Mouse (Mus musculus) cerebellum, adult 2 months (tissue): ENCODE results near the gene Pcyox1. TPM values are rescaled to one million over a fixed set of nuclear protein-coding genes. Genes with fewer than 3 reads are reported as not detected.

Experiments
- DNase-seq, 2 experiments: peaks; one replicate each; pipeline ENCODE4 v3.0.0; 2021
- H3K27ac ChIP-seq: fragments of 200-500 bp; 2 replicates; pipeline ENCODE4 v1.5.1; 2012; ENCODE audit warnings: low read length, control low read depth, inconsistent platforms; ENCODE audit not compliant: insufficient read depth
- H3K27me3 ChIP-seq: fragments of 200-500 bp; 2 replicates; pipeline ENCODE4 v1.6.1; 2012; ENCODE audit warnings: inconsistent platforms, mild to moderate bottlenecking, low read length, moderate library complexity; ENCODE audit not compliant: control insufficient read depth, insufficient read depth
- H3K4me1 ChIP-seq: fragments of 200-500 bp; 2 replicates; pipeline ENCODE4 v1.6.1; 2011; ENCODE audit warnings: low read length; ENCODE audit not compliant: control insufficient read depth, insufficient read depth
- H3K4me3 ChIP-seq: fragments of 200-500 bp; replicated peaks from 2 replicates; pipeline ENCODE3; 2011; ENCODE audit warnings: mild to moderate bottlenecking, low read depth, low read length, control low read depth; ENCODE audit not compliant: insufficient read depth
- CTCF ChIP-seq: fragments of 200-500 bp; IDR thresholded peaks from 2 replicates; pipeline ENCODE4 v1.5.1; 2011; ENCODE audit warnings: low read depth, mild to moderate bottlenecking, control low read depth, low read length, moderate library complexity, borderline replicate concordance; ENCODE audit not compliant: insufficient read depth
- POLR2A ChIP-seq: fragments of 200-500 bp; IDR thresholded peaks from 2 replicates; pipeline ENCODE4 v1.6.1; 2011; ENCODE audit warnings: low read length, control low read depth, borderline replicate concordance; ENCODE audit not compliant: insufficient read depth
- WGBS: fragments of 180-500 bp; shearing (Covaris S2); methylation state at CpG from one replicate; pipeline ENCODE4 v1.1.7; 2018; 5-methylcytosine and 5-hydroxymethylcytosine counted together
- polyA plus RNA-seq: library from polyadenylated mRNA; depleted of rRNA; stranded (reverse); fragments of >200 nt; gene quantifications from 2 replicates; pipeline ENCODE4 v1.2.3, GENCODE M21; 2012

The Pcyox1 gene
- polyA plus RNA-seq, 1 experiment: 61.1 TPM

GRCm38 (mm10) chr6:86433696-86434095, 36.7 kb upstream of the Pcyox1 start:
- no peaks in the 10 kb centered on the region for H3K27me3 ChIP-seq
- no peak for DNase-seq
- H3K4me1 ChIP-seq: no peaks in the 10 kb centered on the region
- H3K27ac ChIP-seq: no peak overlapping the region
- H3K4me3 ChIP-seq: no peak overlapping the region
- no peak for TF ChIP-seq CTCF
- no peak for TF ChIP-seq POLR2A
- WGBS: 85% methylated on average over 1 of the region's 1 CpGs

DNA sequence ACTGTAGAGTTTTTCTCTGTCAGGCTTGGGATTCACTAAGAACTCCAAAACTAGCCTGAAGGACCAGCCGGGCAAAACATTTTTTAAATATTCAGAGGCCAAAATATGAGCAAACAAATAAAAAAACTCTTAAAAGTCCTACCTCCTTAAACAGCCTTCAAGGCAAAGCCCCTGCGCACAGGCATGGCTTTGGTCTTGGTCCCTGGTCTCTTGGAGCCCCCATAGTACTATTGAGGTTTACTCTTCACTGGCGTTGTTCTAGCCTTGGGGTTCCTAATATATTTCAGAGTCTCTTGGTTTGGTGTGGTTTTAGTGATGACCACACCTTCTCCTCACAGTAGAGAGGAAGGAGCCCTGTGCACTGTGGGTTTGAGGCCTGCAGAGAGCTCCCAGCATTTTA, 34.6 kb upstream of the Pcyox1 start:
- DNase-seq: no peak
- H3K27me3 ChIP-seq: no peaks in the 10 kb centered on the region
- 96% methylated on average over 3 of the region's 3 CpGs for WGBS
- no peak overlapping the region for H3K27ac ChIP-seq
- no peak overlapping the region for H3K4me3 ChIP-seq
- no peak for TF ChIP-seq CTCF
- no peak for TF ChIP-seq POLR2A
- no peaks in the 10 kb centered on the region for H3K4me1 ChIP-seq

GRCm38 (mm10) chr6:86426358-86426757, 29.4 kb upstream of the Pcyox1 start, which contains the start of gene Gm44790:
Gm44790 (plus strand) TSS chr6:86426658.
- H3K4me3 ChIP-seq: no peak within 1 kb of the TSS
- H3K27ac ChIP-seq: no peak within 1 kb of the TSS
- DNase-seq: no peak
- no peak for TF ChIP-seq CTCF
- no peak for TF ChIP-seq POLR2A
- WGBS: 100% methylated on average over 1 of the region's 1 CpGs
- no peaks in the 10 kb centered on the region for H3K27me3 ChIP-seq
- no peaks in the 10 kb centered on the region for H3K4me1 ChIP-seq

DNA sequence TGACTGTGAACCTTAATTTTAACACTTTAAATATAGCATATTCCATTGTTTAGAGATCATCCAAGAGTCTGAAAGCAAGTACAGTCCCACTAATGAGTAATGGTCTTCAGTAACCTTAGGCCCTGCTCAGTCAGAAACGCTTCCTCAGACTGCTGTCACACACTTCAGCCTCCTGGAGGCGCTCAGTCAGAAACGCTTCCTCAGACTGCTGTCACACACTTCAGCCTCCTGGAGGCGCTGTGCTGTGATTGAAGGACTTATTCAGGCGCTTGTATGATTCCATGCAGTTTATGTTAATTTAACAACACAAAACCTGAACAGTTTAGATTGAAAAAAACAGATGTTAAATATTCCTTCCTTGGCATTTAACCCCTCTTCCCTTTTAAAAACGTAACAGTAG, 23.5 kb upstream of the Pcyox1 start:
- TF ChIP-seq CTCF (0 out of 2 replicates have a peak, but pooled peaks have one; percentile 13), POLR2A (no peak)
- Histone ChIP-seq H3K27me3 (no peaks in the 10 kb centered on the region), H3K4me3 (no peak overlapping the region), H3K27ac (no peak overlapping the region), H3K4me1 (no peaks in the 10 kb centered on the region)
- DNase-seq: no peak
- WGBS: 66% methylated on average over 6 of the region's 6 CpGs

DNA sequence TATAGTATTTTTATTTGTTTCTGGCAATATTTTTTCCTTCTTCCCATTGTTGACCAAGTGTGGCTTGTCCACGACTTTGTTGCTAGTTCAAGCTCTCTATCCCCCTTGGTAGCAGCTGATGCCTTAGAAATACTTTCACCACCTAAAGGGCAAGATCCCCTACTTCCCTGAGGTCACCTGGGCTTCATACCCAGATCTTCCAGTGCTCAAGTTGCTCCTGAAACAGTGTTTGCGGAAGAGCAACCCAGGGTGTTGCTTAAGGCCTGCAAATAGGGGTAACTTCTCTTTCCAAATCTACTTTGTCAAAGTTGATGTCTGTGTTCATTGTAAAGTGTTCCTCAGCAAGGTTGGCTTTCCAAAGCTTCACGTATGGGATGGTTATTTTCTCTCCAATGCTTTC, 22.3 kb upstream of the Pcyox1 start:
- Histone ChIP-seq H3K4me1 (no peaks in the 10 kb centered on the region), H3K27ac (no peak overlapping the region), H3K27me3 (no peaks in the 10 kb centered on the region), H3K4me3 (no peak overlapping the region)
- no peak for DNase-seq
- no peak for TF ChIP-seq CTCF
- TF ChIP-seq POLR2A: no peak
- WGBS: 85% methylated on average over 3 of the region's 3 CpGs

- H3K27ac ChIP-seq: no peak overlapping the region
- no peak overlapping the region for H3K4me3 ChIP-seq
- no peak for TF ChIP-seq CTCF
- no peak for TF ChIP-seq POLR2A
- WGBS: 92% methylated on average over 6 of the region's 6 CpGs
- no peaks in the 10 kb centered on the region for H3K27me3 ChIP-seq
- H3K4me1 ChIP-seq: no peaks in the 10 kb centered on the region
- no peak for DNase-seq
Observed at GRCm38 (mm10) chr6:86418711-86419110, 21.8 kb upstream of the Pcyox1 start.

GRCm38 (mm10) chr6:86406306-86406705, 9.4 kb upstream of the Pcyox1 start:
- Histone ChIP-seq H3K27me3 (no peaks in the 10 kb centered on the region), H3K4me3 (peak overlapping the region; percentile 43), H3K27ac (no peak overlapping the region), H3K4me1 (no peaks in the 10 kb centered on the region; the same call in 1 of the 2 replicates)
- TF ChIP-seq CTCF (no peak), POLR2A (no peak)
- peak in 1 of 2 experiments; percentile 30 for DNase-seq

DNA sequence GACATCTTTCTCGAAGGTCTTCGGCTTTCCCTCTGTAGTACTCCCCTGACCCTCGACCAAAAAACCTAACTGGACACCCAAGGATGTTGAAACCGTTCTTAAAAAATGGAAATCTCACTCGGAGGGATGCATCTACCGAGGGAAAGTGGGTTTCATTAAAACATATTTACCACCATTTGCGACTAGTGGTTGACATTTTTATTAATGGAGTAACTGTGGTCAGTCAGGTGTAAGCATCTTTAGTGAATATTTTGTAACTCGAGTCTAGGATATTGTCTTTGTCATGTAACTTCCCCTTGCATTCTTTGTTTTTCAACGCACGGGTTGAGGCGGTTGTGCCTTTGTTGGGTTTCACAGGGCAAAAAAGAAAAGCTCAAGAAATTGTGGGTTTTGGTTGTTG, 8.0 kb upstream of the Pcyox1 start:
- peak in 1 of 2 experiments; percentile 24 for DNase-seq
- no peak for TF ChIP-seq CTCF
- TF ChIP-seq POLR2A: no peak
- Histone ChIP-seq H3K27ac (no peak overlapping the region), H3K4me1 (no peaks in the 10 kb centered on the region; the same call in 1 of the 2 replicates), H3K27me3 (no peaks in the 10 kb centered on the region), H3K4me3 (peak overlapping the region; percentile 92)
- WGBS: under 1% methylated on average over 11 of the region's 11 CpGs
